Mouse (Mus musculus) adrenal gland, postnatal 36 days (tissue): ENCODE results near the gene Rhox12. TPM values are rescaled to one million over a fixed set of nuclear protein-coding genes. Genes with fewer than 3 reads are reported as not detected.

Experiments used
- DNase-seq, 2 experiments: peaks; one replicate each; pipeline ENCODE4 v3.0.0; 2021; ENCODE audit warnings: mixed read lengths in 1 of 2
- long read RNA-seq, 2 experiments: library from polyadenylated mRNA; stranded (forward); transcript quantifications; one replicate each; pipeline ENCODE4 v2.0.0; 2021; ENCODE audit warnings: borderline sequencing depth in 2 of 2
- total RNA-seq, 2 experiments: library from RNA; stranded (reverse); gene quantifications; 2 replicates each; pipeline ENCODE4 v1.2.3; 2021

The Rhox12 gene
- total RNA-seq = not detected
- long read RNA-seq, experiment 1 = 0 reads
- long read RNA-seq, experiment 2 = 0 reads

- no peak for DNase-seq
These were observed at the start of gene Rhox12 for GRCm38 (mm10) chrX:38110807-38111206. TSS of gene Rhox12 (minus strand) at chrX:38110907.

GRCm38 (mm10) chrX:38159097-38159496 is 48.4 kb upstream of the Rhox12 start:
- no peak for DNase-seq

GRCm38 (mm10) chrX:38121478-38121877 is 10.8 kb upstream of the Rhox12 start:
- DNase-seq = no peak

- DNase-seq = no peak
These were observed 10.3 kb upstream of the Rhox12 start, which contains the start of gene Rhox13 for GRCm38 (mm10) chrX:38120982-38121381. TSS of gene Rhox13 (plus strand) at chrX:38121219.

GRCm38 (mm10) chrX:38085041-38085440 is 25.7 kb downstream of the Rhox12 start, which contains the start of gene Rhox11:
TSS of gene Rhox11 (minus strand) at chrX:38085141.
- DNase-seq = no peak

- DNase-seq = peak; percentile 59 to 76
These were observed 26.5 kb downstream of the Rhox12 start for GRCm38 (mm10) chrX:38084226-38084625.

GRCm38 (mm10) chrX:38066175-38066574 is 44.5 kb downstream of the Rhox12 start, which contains the start of gene Rhox10:
TSS of gene Rhox10 (plus strand) at chrX:38066475.
- DNase-seq = no peak

- peak; percentile 3 to 17 for DNase-seq
These were observed 49.2 kb downstream of the Rhox12 start for GRCm38 (mm10) chrX:38061544-38061943.

Other genes with a start within 250 kb of the Rhox12 start
- gene Rhox8, start 232.0 kb downstream of the Rhox12 start, total RNA-seq = not detected
- gene Rhox7b, start 213.7 kb downstream of the Rhox12 start, total RNA-seq = not detected
- not detected for gene Rhox9, start 209.1 kb downstream of the Rhox12 start, total RNA-seq
- gene Btg1-ps1, start 92.1 kb downstream of the Rhox12 start, total RNA-seq = not detected
- not detected for gene Btg1-ps2, start 67.8 kb downstream of the Rhox12 start, total RNA-seq
- not detected for gene Rhox10, start 44.4 kb downstream of the Rhox12 start, total RNA-seq
- gene Rhox11, start 25.8 kb downstream of the Rhox12 start, total RNA-seq = not detected
- not detected for gene Rhox13, start 10.3 kb upstream of the Rhox12 start, total RNA-seq
- gene Zbtb33, start 78.9 kb upstream of the Rhox12 start, total RNA-seq = 10 to 100 TPM; 30.4 to 34.2 TPM
- gene Tmem255a, start 141.5 kb upstream of the Rhox12 start, total RNA-seq = 10 to 100 TPM; 16.1 to 21.5 TPM
- gene Atp1b4, start 205.3 kb upstream of the Rhox12 start, total RNA-seq = not detected